Mouse (Mus musculus) urinary bladder, postnatal 14 days (tissue): ENCODE measurements at regions not wholly inside any gene's neighbourhood (a gene's known extent, or its start where the extent isn't known, plus 50 kb on each side); places are given as distances from the start of the nearest gene placed in this dataset.

Experiments used
- DNase-seq: peaks from one replicate; pipeline ENCODE4 v3.0.0; 2021; ENCODE audit warnings: low spot score

DNA sequence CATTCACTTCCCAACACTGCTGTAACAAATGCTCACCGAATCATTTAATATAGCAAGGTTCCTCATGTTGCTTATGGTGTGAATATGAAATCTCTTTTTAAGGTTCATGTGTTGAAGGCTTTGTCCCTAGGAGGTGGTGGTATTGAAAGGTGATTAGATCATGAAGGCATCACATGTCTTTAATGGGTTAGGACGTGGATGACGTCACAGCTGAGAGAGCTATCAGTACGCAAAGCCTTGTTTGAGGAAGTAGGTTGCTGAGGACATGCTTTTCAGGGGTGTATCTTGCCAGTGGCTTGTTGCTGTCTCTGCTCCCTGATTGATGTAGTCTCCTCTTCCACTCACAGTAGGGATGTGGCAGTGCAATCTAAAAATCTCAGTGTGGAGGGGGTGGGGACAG is 69.8 kb upstream of the Arsj start:
- no peak for DNase-seq

DNA sequence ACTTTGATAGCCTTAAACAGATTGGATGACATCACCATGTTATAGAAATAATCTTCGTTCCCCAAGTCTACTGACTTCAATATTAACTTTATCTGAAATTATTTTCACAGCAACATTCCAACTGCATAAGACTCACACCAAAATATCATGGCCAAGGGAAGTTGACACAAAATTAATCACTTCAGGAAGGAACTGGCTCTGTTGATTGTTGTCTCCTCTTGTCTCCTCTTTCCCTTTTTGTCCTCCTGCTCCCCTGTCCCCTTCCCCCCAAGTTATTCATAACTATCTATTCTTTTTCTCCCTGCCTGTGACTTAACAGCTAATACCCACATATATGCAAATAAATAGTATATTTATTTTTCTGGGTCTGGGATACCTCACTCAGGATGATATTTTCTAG is 67.6 kb upstream of the Arsj start:
- DNase-seq = no peak

DNA sequence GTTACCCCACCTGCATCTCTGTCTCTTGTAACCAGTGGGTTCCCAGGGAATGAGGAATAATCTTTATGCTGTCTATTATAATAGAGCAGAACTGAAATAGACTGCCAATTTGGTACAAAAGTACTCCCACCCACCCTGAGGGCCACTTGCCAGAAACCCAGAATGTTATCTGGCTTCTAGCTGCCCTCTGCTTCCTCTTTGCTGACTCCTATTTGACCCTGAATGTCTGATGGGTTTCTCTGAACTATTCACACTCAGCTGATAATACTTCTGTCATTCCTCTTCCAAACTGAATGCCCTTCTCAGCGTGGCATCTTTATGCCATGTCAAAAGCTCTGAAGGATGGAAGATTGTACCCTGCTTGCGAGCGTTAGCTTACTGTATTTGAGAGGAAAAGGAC is 64.2 kb upstream of the Arsj start:
- DNase-seq = no peak

DNA sequence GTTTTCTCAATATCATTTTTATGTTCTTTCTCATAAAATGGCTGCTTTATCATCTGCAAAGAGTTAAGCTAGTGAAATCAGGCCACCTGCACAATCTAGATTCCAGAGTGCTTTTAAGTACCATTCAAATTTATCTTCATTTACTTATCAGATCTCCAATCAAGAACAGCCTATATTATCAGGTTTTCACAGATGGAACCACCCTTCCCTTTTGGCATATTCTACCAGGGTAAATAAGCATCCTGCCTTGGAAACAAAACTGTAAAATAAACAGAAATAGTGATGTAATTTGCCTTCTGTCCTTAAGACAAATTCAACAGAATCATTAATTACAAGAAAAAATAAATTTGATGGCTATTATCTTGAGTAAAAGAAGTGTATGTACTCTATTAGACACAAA is 55.2 kb upstream of the Arsj start:
- no peak for DNase-seq
